Mouse (Mus musculus): ENCODE data around the gene Ifrd1. TPM values are rescaled to one million over a fixed set of nuclear protein-coding genes. Genes with fewer than 3 reads are reported as not detected.
"Not testable (repeated sequence)": the region's sequence is repeated elsewhere in the genome, so short reads cannot be mapped to it uniquely, and the experiment has no call there.

Gene Ifrd1
- total RNA-seq, 4 experiments from 2014 or later, result 109 to 173 (median 167) TPM

- no peak for DNase-seq
Observed at GRCm38 (mm10) chr12:40198019-40198418, 50.3 kb downstream of the Ifrd1 start.

GRCm38 (mm10) chr12:40197511-40197910 lies 50.8 kb downstream of the Ifrd1 start:
- DNase-seq, result no peak

DNA sequence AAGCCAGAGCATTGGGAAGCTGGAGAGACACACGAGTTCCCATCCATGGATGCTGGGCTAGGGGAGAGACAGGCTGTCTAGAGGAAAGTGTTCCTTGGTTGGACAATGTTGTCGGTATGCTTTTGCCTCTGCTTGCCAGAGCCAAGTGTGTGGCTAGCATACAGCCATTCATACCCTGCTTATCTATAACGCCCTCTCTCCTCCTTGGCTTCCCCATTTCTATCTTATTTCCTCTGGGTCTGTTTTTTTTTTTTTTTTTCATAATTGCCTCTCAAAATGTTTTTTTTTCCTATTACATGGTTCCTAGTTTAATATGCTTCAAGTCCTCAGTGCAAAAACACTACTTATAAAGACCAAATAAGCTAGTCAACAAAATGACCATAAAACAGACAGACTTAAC lies 62.8 kb downstream of the Ifrd1 start:
- DNase-seq, result no peak

GRCm38 (mm10) chr12:40177089-40177488 lies 71.2 kb downstream of the Ifrd1 start:
- DNase-seq, result no peak

DNA sequence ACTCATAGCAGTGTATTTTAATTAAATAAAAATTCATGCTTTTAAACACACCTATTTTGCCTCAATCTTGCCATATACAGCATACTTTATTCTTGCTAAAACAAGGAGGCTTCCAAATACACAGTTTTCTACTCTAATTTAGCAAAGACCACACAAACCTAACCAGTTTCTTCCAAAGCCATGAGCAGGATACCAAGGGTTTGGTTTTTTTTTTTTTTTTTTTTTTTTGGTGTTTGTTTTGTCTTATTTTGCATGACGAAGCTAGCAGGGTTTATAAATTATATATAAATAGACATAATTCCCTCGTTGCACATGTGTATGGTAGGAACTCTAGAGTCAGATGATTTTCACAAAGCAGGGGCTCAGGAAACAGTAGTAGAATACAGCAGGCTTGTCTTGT lies 72.1 kb downstream of the Ifrd1 start:
- DNase-seq, result no peak

DNA sequence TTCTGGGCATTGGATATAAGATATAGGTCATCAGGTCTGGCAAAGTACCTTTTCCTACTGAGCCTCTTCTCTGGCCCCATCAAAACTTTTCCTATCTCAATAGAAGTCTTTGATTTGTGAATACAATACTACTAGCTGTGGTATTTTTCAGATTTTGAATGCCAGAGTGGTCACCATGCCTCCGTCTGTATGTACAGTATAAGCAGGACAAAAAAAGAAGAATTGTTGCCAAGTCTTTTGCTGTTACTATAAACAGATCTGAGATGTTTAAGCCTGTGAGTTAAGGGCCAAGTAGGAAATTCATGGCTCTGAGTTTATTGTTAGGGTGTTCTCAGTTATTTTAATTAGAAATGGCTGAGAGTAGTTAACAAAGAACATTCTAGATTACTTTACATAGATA lies 73.1 kb downstream of the Ifrd1 start:
- DNase-seq, result not testable (repeated sequence)

DNA sequence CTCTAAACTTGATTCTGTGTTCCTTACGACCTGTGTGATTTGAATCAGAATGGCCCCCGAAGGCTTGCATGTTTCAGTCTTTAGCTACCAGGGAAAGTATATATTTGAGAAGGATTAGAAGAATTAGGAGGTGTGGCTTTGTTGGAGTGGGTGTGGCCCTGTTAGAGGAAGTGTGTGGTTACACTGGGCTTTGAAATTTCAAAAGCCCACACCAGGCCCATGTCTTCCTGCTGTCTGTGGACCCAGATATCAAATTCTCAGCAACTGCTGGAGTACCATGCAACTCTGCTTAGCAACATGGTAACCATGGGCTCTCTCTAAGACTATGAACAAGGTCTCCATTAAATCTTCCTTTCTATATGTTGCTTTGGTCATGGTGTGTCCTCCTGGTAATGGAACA lies 76.7 kb downstream of the Ifrd1 start:
- no peak for DNase-seq

DNA sequence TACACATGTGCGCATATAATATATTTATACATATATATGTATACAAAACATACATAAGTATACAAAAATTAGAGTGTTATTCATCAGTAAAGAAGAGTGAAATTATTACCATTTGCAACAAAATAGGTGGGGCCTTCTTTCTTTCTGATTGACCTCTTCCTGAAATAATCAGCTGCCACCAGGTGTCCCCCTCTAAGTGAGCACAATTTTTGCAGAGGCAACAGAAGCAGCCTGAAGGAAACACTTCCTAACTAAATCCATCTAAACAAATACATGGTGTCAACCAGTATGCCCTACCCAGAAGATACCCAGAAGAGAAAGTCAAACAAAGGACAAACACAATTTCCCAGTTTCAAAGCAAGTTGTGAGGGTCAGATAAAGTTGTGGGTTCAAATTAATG lies 78.6 kb downstream of the Ifrd1 start:
- DNase-seq, result no peak

GRCm38 (mm10) chr12:40164621-40165020 lies 83.7 kb downstream of the Ifrd1 start:
- no peak for DNase-seq

DNA sequence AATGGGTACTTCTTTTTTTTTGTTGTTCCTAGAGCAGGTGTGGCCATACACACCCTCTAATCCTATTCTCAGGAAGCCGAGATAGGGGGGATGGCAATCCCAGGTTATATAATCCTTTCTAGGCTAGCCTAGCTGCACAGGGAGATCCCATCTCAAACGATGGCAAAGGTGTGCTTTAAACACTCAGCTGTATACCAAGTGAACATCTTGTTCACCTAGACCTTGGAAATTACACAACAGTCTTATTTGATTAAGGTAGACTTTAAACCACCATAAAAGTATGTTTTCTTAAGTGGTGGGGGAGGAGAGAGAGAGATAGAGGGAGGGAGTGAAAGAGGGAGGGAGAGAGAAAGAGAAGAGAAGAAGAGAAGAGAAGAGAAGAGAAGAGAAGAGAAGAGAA lies 87.5 kb downstream of the Ifrd1 start:
- no peak for DNase-seq

DNA sequence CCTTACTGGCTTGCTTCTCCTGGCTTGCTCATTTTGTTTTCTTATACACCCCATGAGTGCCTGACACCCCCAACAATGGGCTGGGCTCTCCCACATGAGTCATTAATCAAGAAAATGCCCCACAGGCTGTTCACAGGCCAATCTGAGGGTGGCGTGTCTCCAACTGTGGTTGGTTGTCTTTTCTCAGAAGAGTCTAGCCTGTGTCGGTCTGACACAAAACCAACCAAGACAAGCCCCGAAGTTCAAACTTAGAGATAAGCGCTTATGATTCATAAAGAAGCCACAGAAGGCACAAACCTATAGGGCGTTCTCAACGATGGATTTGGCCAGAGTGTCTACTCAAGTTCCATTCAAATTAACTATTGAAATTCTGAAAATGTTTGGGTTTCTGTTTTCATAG lies 94.1 kb downstream of the Ifrd1 start:
- DNase-seq, result no peak

- no peak for DNase-seq
Observed at GRCm38 (mm10) chr12:40152353-40153069, 95.8 kb downstream of the Ifrd1 start.

Small RNA genes within 50 kb of the gene (microRNA-seq; reads per million reads assigned to microRNA genes)
- 0.18 to 1.2 reads per million in 2 experiments for gene Mir1938

Other genes with a start within 250 kb of the Ifrd1 start
- gene Arl4a, start 210.5 kb downstream of the Ifrd1 start, total RNA-seq (2022), result 10 to 100 TPM; 21.6 to 46.9 (median 39.5) TPM
- gene Scin, start 114.3 kb downstream of the Ifrd1 start, total RNA-seq (2022), result 1 to 10 TPM; 1.7 to 2.4 (median 2.1) TPM
- gene Lsmem1, start 49.0 kb downstream of the Ifrd1 start, total RNA-seq (2022), result under 1 TPM in 3 of 4 experiments, not detected in 1; 0.14 to 0.56 (median 0.28) TPM
- gene Zfp277, start 197.4 kb upstream of the Ifrd1 start, total RNA-seq (2022), result 10 to 100 TPM; 17.9 to 20.4 (median 19.4) TPM
- 10 to 100 TPM; 17.5 to 29.9 (median 24.6) TPM for gene Dock4, start 197.4 kb upstream of the Ifrd1 start, total RNA-seq (2022)

Data from adrenal gland, adult 8-10 months (tissue).